Mouse (Mus musculus) ovary, postnatal 36 days (tissue): Measurements from ENCODE around the gene Rab5c.

Experiments
- DNase-seq: peaks from one replicate; pipeline ENCODE4 v3.0.0; 2022; ENCODE audit warnings: low spot score, mixed read lengths

Rab5c gene

DNA sequence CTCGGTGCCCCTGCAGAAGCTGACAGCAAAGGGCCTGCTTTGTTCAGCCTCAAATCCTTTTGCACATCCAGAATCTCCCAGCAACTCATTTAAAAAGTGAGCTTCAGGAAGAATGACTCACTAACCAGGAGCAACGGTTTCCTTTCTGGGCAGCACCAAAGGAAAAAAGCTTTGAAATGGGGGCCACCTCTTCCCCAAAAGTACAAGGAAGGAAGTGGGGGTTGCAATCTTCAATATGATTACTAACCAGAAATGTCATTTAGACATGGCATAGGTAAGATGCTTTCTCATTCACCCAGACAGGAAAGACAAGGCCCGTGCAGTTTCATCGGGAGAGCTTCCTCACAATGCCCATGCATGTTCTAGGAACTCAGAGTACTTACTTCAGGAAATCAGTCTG, 16.8 kb downstream of the Rab5c start:
- no peak for DNase-seq

DNA sequence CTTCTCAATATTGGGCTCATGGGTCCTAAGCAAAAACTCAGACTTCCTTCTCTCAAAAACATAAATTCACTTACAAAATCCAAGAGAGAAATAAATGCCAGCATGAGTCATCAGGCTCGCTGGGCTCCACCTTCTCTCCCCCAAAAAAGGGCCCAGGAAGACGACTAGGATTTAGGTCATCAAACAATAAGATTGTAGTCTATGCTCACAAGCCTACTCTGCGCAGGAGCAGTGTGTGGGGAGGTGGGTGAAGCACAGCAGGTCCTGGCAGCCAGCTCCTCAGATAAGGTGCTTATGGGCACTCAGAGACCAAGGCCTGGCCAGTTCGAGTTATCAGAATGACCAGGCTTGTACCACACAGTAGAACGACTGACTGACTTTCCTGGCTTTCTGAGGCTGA, 17.7 kb downstream of the Rab5c start:
- DNase-seq, result no peak

DNA sequence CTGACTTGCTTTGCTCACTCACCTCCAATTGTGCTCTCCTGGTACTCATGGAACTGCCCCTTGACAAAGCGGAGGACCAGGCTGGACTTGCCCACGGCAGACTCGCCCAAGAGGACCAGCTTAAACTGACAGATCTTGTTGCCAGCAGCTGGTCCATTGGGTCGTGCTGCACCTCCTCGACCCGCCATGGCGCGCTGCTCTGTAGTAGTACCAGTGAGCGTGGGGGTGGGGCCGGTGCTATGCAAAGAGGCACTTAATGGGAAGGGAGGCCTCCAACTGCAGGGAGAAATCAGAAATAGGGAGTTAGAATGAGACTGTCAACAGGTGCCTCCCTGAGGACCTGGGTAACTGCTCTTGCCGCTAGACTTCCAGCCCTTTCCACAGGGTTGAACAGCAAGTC, 18.1 kb downstream of the Rab5c start:
- no peak for DNase-seq

DNA sequence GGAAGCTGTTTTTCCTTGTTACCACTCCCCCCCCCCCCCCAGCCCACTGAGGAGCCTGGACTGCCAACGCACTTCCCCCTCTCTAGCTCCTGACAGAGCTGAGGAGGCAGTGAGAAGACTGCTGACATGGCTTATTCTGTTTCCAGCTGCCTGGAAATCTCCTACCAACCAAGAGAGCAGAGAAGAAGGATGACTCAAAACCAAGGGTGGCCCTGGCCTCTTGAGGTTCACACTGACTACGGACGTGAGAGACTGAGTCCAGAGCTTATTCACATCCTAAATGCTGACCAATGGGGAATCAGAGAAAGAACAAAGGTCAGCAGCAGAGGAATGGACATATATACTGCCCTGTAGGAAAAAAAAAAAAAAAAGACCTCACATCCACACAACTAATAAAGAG, 18.7 kb downstream of the Rab5c start:
- no peak for DNase-seq

DNA sequence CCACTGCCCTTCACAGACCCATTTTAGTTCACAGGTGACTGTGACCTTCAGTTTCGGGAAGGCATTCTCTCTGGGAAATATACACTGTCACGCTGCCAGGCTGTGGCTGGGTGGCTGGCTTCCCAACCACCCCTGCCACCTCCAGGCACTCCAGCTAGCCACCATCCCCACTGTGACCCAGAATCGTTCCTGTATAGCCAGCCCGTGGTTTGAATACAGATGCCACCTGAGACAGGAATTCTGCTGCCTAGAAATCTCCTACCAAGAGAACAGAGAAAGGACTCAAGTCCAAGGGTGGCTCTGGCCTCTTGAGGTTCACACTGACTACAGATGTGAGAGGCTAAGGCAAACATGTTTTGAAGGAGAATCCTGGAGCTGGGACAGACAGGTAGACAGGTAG, 19.1 kb downstream of the Rab5c start:
- no peak for DNase-seq

DNA sequence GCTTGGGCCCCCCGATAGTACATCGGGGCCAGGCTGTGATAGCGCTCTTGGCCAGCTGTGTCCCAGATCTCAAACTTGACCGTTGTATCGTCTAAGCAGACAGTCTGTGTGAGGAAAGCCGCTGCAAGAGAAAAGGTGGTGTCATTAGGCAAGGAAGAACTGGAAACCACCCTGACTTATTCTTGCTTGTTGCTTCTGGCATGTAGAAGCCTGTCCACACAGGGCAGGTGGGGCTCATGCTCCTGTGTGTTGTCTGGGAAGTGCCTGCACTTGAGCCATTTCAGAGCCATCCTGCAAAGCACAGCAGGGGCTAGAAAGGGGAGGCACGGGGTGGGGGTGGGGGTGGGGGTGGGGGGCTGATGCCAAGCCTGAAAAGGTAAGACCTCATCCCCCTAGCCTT, 19.6 kb downstream of the Rab5c start:
- DNase-seq, result no peak

DNA sequence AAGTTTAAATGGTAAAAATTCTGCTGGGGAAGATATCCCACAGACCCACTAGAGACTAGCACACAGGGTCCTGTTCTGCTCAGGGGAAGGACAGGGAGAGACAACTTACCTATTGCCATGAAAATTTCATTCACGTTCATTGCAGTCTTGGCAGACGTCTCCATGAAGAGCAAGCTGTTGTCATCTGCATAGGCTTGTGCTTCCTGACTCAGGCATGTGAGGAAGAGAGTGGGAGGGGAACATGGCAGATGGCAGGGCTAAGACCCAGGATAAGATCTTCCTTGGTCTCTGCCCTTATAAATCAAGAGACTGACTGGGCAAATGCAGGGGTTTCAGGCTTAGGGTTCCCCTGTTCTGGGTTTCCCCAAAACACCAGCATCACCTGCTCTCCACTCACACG, 21.4 kb downstream of the Rab5c start:
- DNase-seq, result no peak

DNA sequence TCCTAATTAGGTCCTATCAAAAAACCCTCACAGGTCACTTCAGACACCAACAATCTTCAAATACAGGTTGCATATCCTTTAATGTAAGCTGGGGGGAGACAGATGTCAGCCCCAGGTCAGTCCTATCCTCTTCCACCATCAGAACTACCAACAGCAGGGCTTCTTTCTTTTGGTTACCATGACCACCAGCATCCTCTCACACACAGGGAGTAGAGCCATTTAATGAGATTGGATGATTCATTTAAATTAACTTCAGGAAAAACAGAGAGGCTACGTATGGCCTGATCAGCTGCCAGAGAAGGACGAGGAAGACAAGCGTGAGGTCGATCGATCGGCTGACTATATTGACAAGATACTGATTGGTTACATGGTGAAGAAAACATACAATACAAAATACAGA, 23.1 kb downstream of the Rab5c start:
- no peak for DNase-seq

DNA sequence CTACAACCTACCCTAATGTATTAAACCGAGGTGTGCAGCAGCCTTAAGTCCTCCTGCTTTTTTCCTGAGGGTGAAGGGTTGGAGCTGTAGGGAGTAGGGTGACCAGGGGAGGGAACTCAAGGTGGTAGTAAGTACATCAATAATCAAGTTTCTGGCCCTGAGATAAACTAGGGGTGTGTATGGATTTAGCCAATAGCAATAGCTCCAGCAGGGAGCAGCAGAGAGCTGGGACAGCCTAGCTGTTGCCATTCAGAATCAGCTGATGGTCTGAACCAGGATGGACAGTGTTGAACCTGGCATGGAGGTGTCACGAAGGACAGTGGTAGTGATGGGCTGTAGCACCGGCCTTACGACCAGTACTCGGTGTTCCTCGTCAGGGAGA, 23.5 kb downstream of the Rab5c start:
- peak; percentile 68 for DNase-seq

DNA sequence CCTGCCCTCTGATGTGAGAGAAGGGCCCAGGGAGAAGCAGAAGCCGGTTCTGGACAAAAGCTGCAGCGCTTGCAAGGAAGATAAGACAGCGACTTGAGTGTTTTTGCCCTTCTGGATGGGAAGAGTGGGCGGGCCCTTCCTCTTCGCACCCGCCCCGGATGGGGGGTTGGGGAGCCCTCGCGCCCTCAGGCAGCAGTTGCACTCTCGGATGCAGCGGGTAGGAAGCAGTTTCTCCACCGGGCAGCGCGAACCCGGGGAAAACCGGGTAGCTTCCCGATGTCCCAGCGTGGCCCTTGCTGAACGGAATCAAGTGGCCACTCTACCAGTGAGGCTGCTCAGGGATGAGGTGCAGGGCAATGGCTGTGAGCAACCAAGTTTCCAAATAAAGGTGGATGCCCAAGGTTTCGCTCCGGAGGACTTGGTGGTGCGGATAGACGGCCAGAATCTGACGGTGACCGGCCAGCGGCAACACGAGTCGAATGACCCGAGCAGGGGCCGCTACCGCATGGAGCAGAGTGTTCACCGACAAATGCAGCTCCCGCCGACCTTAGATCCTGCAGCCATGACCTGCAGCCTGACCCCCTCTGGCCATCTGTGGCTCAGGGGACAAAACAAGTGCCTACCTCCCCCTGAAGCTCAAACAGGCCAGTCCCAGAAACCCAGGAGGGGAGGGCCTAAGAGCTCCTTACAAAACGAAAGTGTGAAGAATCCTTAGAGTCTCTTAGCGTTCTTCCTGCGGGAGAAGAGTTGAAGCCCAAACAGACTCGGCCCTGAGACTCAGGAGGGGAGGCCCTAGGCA, 24.1 kb downstream of the Rab5c start, which contains the start of gene Hspb9:
Gene Hspb9 (plus strand): TSS at position 116 of the 799 bp plus-strand sequence.
- peak; percentile 78 for DNase-seq

DNA sequence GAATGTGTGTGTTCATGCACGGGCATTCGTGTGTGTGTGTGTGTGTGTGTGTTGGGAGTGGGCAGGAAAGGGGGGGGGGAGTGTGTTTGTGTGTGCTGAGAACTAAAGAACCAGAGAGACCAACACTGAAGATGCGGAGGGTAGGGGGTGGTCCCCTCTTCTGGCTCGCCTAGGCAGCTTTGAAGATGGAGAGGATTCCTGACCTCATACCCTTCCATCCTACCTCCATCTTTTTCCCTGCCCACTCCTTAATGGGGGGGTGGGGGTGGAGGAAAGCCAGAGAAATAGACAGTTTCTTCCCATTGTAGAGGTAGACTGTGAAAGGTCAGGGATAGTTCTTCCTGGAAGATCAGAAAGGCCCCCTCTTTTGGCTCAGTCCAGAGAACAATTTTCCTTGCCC, 24.8 kb downstream of the Rab5c start:
- no peak for DNase-seq

DNA sequence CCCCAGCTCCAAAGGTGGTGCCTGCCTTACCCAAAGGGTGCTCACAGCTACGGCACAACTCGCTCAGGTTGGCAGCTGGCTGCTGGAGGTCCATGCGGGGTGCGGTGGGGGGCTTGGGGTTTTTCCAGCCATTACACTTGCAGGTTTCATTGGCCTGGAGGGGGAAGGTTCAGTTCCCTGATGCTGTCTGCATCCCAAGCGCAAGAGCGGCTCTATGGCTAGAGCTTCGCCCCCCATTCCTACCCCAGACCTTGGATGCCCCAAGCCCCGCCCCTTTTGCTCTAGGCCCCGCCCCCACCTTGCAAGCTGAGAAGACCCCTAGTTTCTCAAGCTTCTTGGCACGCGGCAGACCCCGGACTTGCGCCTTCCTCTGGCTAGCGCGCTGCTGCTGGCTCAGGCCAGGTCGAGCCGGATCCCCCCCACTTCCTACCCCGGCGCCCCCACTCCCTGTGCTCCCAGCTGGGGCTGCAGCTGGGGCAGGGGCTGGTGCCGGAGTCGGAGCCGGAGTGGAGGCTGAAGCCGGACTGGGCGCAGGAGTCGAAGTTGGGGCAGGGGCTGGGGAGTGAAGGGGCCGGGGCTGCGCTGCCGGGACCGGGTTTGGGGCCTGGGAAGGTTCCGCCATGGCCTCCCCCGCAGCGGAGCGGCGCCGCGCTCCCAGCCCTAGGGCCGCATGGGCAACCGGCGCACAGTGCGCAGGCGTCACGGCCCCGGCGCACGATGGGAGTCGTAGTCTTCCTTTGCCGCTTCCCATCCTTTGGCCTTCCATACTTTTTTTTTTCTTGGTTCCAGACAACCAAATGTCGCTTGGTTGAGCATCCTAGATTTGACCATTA, 26.0 kb downstream of the Rab5c start, which contains the start of gene Kat2a:
Gene Kat2a (minus strand): TSS at position 683 of the 833 bp plus-strand sequence.
- peak; percentile 87 for DNase-seq

DNA sequence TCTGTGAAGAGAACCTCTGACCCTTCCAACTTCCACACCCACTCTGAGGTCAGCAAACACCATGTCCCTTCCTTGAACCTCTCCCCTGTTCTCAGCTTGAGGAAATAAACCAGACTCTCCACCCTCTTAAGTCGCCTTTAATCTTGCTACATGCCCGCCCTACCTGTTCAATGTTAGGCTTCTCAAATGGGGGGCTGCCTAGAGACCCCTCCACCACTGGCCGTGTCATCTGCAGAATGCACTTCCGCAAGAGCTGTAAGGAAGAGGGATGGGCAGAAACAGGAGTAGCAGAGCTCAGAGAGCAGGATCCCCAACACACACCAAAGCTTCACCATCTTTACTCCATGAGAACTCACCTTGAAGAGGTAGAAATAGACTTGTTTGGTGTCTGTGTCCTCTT, 27.0 kb downstream of the Rab5c start:
- DNase-seq, result no peak

DNA sequence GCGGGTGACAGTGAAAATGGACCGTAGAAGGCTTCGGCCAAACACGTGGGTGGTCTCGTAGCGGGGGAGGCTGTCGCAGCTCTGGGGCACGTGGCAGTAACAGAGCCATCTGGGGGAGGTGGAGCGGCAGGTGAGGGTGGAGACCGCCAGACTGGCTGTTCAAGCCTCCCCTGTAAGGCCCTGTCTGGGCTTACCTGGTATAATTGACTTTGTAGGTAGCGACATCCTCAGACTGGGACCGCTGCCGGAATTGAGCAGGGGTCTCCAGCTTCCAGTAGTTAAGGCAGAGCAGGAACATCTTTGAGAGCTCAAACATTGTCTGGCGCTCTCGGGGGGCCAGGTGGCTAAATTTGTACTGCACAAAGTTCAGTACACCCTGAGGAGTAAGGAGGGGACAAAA, 27.5 kb downstream of the Rab5c start:
- no peak for DNase-seq

DNA sequence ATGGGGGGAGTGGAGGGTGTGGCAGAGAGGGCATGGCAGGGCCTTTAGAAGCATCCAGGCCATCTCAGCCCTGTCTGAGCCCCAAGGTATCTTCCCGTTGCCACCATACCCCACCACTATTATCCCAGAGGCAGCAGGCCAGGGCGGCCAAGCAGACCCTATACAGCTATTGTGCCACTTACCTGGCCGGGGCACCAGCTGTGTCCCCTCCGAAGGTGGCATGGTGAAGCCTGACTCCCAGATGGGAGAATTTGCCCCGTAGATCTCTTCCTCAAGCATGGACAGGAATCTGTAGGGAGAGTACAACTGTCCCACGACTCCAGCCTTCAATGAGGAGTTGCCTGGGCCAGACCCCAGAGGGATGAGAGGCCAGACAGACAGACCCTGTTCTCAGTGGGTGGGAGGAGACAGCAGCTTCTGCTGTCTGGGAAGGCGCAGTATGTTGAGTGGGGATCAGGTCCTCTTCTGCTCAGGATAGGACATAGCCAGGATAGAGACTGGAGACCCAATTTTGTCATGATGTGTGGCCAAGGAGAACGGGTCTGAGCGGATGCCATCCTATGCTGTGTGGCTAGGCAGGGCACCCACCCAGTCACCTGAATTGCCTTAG, 28.7 kb downstream of the Rab5c start:
- no peak for DNase-seq

DNA sequence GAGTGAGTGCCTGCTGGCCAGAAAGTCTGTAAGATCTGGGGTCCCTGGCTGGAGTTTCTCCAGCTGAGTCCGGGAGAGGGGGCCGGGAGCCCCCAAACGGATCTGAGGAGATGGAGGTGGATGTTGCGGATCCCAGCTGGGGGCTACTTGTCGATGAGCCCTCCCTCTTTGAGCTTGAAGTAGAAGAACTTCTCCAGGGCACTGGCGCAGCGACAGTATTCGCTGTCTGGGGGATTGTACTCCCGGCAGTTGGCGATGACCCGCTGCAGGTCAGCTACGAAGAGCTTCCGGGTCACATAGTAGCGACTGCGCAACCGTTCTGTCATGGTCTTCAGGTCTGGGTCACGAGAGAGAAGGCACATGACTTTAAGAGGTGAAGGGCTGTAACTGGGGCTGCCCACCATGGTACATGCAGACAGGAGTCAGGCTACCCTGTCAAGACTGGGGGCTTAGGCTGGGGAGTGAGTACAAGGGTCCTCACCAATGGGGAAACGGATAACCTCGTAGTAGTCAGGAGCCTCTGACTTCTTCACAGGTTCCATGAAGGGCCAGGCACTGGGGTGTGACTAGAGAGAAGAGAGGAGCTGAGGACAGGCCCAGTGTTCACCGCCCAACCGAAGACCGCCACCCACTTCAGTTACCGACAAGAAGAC, 32.8 kb downstream of the Rab5c start:
- no peak for DNase-seq

DNA sequence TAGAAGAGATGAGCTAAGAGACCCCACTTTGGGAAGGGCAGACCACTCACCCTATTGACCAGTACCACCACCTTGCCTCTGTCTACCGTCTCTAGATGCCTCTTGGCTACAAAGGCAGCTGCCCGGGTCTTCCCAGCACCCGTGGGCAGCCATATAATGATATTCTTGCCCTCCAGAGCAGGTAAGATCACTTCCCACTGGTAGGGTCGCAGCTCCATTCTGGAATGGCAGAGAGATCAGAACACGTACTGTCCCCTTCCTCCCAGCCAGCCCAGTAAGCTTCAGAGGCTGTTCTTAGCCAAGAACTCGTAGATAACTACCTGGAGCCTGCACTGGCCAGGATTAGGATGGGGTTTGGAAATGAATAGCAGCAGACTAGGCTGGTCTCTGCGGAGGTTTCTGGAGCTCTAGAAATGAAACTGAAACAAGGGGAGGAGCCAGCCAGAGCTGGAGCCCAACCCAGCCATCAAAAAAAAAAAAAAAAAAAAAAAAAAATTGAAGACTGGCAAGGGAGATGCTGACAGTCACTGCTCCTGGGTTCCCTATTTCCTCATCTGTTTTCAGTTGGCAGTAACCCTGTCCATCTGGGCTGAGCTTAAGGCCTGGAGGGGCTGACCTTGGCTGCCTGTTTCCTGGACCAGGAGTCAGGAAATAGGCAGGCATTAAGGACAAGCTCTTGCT, 34.0 kb downstream of the Rab5c start, which contains the start of gene Dhx58:
Gene Dhx58 (minus strand): TSS at position 421 of the 681 bp plus-strand sequence.
- DNase-seq, result no peak

DNA sequence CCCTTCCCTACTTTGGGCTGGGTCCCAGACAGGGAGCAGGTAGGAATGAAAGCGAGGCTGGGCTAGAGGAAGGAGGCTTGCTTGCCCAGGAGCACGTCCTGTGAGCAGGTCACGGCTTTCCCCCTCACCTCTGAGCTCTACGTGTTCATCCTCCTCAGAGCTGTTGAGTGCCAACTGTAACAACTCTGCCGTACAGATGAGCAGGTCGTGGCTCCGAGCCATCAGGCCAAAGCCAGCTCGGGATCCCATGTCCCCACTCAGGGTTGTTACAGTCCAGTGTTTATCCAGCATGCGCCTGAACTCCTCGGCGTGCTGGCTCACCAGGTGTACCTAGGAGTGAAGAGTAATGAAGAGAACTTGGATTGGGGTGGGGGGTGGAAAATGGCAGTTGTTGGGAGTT, 34.6 kb downstream of the Rab5c start:
- no peak for DNase-seq

DNA sequence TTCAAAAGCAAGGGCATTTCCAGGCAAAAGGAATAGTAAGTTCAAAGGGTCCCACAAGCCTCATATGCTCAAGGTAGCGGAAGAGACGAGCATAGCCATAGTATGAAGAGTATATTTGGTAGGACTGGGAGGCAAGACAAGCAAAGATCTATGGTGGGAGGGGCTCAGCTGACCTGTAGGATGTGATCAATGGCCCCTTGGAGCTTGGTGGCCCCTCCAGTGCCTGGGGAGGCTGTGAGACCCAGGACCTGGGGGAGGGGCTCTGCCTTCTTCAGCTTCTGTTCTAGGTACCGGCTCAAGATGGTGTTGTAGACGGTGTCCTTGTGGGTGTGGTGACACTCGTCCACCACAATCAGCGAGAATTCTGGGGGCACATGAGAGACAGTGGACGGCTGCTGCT, 35.1 kb downstream of the Rab5c start:
- no peak for DNase-seq

DNA sequence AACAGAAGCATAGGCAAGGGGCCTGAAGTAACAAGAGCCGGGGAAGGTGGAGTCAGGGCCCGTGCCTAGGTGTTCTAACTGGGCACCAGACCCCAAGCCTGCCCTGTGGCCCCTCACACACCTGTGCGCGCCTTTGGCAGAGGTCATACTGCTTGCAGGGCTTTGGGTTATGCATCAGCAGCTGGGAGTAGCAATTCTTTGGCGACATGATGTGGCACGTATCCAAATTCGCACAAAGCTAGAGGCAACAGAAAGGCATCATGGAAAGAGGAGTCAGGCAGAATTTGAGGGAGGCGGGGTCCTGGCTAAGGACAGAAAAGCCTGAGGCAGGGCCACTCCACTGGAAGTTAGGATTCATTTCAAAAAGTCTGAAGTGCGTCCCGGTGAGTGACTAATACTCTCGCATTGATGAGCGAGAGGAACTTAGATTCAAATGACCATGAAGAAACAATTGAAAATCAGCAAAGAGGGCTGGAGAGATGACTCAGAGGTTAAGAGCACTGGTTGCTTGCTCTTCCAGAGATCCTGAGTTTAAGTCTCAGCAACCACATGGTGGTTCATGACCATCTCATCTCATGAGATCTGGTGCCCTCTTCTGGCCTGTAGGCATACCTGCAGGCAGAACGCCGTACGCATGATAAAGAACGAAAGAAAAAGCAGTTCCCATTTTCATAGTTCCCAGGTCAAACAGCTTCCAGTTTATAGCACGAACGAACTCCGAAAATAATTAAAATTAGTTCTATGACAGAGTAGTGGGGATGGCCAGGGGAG, 35.7 kb downstream of the Rab5c start:
- DNase-seq, result no peak

DNA sequence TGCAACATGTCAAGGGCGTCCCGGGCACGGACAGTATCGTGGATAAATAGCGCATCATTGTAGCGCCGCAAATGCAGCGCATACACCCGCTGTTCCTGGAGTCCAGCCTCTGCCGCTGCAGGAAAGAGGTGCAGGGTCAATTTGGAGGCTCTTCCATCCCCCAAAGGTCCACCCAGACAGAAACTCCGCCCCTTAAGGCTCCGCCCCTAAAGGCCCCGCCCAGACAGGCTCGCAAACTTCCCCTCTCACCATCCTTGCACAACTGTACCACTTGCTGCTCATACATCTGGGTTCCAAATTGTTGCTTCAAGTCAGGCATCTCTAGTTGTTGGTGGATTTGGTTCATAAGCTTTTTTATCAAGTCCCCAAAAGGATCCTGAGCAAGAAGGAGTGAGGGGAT, 36.7 kb downstream of the Rab5c start:
- DNase-seq, result peak; percentile 64
